Mouse (Mus musculus) left cerebral cortex, postnatal 36 days (tissue): ENCODE measurements around the gene Ipo5. TPM values are rescaled to one million over a fixed set of nuclear protein-coding genes. Genes with fewer than 3 reads are reported as not detected.

Experiments
- DNase-seq, 2 experiments: peaks; one replicate each; pipeline ENCODE4 v3.0.0; 2021 to 2022; ENCODE audit warnings: low spot score in 2 of 2, mixed read lengths in 1 of 2
- intact Hi-C: fragments of 180-260 bp; cut with DNase I; formaldehyde crosslinking; loops from one replicate; pipeline ENCODE4 v1.15.1; 2025
- total RNA-seq, 2 experiments: library from RNA; stranded (reverse); gene quantifications; 2 replicates each; pipeline ENCODE4 v1.2.3; 2021

Gene Ipo5
- 100 to 1,000 TPM; 107 to 110 TPM for total RNA-seq

DNA sequence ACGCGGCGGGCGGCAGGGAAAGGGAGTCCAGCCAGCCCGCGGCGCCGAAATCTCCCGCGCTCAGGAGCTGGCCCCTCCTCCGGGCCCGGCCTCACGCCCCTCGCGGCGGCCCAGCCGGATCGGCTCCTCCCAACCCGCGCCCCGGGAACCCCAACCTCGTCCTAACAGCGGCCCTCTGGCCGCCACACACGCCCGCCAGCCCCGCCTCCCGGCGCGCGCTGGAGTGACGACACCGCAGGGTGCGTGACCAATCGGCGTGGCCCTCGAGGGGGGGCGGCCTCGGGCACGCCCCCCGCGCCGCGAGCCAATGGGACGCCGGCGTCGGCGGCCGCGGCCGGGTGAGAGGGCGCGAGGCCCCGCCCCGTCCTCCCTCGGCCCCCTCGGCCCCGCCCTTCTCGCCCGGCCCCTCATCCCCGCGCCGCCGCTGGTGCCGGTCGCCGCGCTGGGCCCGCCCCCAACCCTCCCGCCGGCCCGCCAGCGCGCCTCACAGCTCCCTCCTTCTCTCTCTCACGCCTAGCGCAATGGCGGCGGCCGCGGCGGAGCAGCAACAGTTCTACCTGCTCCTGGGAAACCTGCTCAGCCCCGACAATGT is at the start of gene Ipo5:
Gene Ipo5, plus strand, starts transcription at position 492 of the 592 bp plus-strand sequence.
- intact Hi-C loops = loop anchor here (5.0 to 10.0 kb wide), 2 partner anchors 79 to 314 kb away; no protein-coding TSS in a partner anchor
- DNase-seq = peak; percentile 94 to 95

- intact Hi-C loops = no loop called here
- DNase-seq = no peak
These were observed 47.8 kb upstream of the Ipo5 start for GRCm38 (mm10) chr14:120863205-120863604.

- intact Hi-C loops = no loop called here
- no peak for DNase-seq
These were observed 46.1 kb upstream of the Ipo5 start for GRCm38 (mm10) chr14:120864896-120865295.

DNA sequence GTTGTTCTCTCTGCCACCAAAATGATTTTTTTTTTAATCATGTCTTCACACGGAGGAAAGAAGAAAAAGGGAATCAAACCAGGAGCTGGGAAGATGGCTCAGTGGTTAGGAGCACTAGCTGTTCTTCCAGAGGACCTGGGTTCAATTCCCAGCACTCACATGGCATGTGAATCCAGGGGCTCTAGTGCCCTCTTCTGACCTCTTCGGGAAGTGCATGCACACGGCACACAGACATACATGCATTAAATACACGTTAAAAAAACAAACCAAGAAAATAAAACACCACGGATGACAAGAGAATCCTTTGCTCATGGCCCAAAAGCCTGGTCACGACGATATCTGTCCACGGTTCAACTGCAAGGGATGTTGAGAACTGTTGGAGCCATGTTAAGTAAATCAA is 44.5 kb upstream of the Ipo5 start:
- no peak for DNase-seq
- intact Hi-C loops = no loop called here

- intact Hi-C loops = no loop called here
- no peak for DNase-seq
These were observed 43.9 kb upstream of the Ipo5 start for GRCm38 (mm10) chr14:120867121-120867520.

DNA sequence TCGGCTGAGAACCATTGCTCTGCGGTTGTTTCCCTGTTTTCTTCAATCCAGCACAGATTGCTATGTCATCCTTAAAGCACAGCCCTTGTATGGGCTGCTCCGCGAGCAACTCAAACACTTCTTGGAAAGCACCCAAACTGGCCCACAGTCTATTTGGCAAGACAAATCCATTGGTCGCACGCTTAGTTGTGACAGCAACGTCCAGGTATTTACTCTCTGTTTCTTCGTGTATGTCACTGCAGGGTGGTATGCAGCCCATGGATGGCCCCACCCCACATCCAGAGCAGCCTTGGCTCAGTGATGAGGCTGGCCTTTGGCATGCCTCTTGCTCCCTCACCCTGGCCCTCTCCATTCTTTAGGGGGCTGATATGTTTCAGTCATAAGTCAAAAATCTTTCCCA is 42.5 kb upstream of the Ipo5 start:
- intact Hi-C loops = no loop called here
- no peak for DNase-seq

DNA sequence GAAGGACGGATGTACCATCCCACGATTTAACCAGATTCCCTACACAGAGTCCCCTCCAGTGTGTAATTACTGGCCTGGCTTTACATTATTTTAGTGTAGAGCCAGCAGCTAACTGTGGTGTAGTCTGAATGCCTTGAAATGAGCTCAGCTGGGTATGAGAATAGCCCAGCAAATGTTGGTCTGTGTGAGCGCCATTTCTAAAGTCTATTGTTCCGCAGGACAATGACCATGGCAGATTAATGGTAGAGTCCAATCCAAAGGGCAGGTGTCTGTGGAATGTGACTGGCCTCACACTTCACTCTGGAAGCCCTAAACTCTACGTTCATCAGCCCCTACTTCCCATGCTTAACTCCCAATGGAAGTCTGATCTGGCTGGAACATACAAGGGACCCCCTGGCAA is 40.3 kb upstream of the Ipo5 start:
- intact Hi-C loops = no loop called here
- DNase-seq = no peak

- intact Hi-C loops = no loop called here
- DNase-seq = no peak
These were observed 36.6 kb upstream of the Ipo5 start for GRCm38 (mm10) chr14:120874397-120874796.

DNA sequence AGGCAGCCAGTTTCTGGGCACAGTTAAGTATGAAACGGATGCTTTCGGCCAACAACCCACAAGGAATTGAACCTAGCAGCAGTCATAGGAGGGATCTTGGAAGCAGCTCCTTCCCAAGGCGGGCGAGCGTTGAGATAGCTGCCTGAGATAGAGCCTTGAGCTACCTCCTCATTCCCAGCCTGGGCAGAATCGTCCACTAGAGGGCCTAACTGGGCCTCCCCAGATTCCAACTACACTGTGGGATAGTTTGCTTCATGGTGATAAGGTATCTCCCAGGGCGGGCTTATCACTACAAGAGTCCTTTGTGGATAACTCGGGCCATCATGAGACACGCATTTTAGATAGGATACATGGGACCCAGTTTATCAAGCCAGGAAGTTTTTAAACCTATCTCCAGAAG is 35.9 kb upstream of the Ipo5 start:
- DNase-seq = no peak
- intact Hi-C loops = no loop called here

DNA sequence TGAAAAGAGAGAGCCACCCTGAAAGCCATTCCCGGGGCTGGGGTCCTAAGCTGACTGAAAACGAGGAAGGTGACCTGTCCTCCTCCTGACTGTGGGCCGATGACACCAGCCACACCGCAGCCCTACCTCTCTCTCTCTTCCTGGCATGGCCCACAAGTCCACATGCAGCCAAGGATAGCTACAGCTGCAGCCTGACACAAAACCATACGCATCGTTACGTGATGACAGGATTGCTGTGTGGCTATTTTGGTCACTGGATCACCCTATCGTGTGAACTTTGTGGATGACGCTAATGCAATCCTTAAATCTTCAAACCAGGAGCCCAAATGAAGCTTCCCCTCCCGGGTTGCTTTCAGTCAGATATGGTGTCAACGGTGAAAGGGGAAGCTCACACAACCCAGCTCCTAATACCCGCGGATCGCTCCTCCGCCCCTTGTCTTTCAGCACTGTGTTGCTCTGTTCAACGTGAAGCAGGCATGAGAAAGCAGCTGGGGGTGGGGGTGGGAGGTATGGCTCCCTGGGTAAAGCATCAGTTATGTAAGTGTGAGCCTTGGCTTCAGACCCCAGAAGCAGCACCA is 35.1 kb upstream of the Ipo5 start:
- intact Hi-C loops = no loop called here
- no peak for DNase-seq

GRCm38 (mm10) chr14:120877147-120877546 is 33.9 kb upstream of the Ipo5 start:
- DNase-seq = no peak
- intact Hi-C loops = no loop called here

GRCm38 (mm10) chr14:120879026-120879425 is 32.0 kb upstream of the Ipo5 start:
- intact Hi-C loops = no loop called here
- DNase-seq = no peak

- intact Hi-C loops = no loop called here
- DNase-seq = no peak
These were observed 30.4 kb upstream of the Ipo5 start for GRCm38 (mm10) chr14:120880601-120881000.

DNA sequence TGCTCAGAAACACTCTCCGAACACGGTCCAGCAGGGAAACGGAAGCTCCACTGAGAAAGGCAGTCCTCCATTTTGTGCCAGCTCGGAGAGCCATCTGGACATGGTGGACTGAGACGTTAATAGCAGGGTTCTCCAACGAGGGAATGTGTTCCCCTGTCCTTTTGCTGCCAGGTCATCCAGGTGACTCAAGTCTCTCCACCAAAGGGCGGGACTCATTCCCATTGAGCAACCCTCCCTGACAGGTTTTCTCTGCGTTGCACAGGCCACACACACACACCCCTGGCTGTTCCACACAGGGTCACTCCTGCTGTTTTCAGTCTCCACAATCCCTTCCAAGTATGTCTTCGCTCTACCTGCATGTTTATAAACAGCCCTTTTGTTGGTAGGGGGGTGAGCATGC is 30.0 kb upstream of the Ipo5 start:
- intact Hi-C loops = no loop called here
- DNase-seq = no peak

- no peak for DNase-seq
- intact Hi-C loops = no loop called here
These were observed 22.3 kb upstream of the Ipo5 start for GRCm38 (mm10) chr14:120888681-120889080.

DNA sequence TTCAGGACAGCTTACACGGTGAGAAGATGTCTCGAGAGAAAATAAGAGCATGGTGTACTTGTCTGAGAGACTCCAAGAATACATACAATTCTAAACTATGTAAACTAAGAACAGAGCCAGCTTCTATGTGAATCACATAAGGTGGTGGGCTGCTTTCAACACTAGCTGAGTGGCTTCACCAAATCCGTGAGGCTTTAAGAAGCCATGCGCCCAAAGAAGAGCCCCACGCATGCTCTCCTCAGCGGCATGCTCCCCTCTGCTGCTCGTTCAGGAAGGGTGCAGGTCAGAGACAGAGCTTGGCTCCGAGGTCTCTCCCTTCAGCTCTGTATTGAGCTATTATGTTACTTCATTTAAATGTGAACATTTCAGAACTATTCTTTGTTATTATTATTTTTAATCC is 18.7 kb upstream of the Ipo5 start:
- DNase-seq = peak in 1 of 2 experiments; percentile 39
- intact Hi-C loops = no loop called here

- intact Hi-C loops = no loop called here
- DNase-seq = no peak
These were observed 14.4 kb upstream of the Ipo5 start for GRCm38 (mm10) chr14:120896613-120897012.

DNA sequence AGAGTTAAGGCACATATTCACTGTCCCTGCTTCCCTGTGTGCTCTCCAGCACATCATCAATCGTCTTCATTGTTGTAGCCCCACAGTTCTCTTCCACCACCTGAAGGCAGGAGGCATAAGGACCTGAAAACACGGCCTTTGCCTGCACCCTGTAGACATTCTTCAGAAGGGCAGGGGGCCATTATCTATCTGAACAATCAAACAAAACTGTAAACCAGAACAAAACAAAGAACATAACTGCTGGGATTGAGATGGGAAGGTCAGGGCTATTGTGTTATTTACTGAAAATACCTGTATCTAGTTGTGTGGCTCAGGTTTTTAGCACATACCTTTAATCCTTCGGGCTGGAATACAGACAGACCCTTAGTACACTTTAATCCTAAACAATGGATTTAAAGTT is 12.1 kb upstream of the Ipo5 start:
- no peak for DNase-seq
- intact Hi-C loops = no loop called here

DNA sequence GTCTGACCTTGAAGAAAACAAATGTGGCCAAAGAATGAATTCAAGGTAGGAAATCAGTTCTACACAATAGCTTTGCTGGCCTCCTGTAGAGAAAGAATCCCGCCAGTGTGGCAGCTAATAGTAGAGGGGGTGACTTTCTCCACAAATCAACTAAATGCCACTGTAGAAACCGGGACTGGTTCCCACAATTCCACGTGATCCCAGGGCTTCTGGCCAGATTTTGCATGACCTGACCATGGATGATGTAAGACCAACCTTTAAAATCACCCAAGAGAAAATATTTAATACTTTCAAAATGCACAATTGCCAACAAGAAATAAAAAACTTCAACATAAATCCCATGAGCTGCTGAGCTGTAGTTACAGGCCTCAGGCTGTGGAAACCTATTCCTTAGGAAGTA is 1.6 kb upstream of the Ipo5 start:
- intact Hi-C loops = no loop called here
- DNase-seq = no peak

- DNase-seq = peak in 1 of 2 experiments; percentile 22
- intact Hi-C loops = loop anchor here (5.0 to 10.0 kb wide), 2 partner anchors 78 to 314 kb away; no protein-coding TSS in a partner anchor
These were observed 704 bp upstream of the Ipo5 start for GRCm38 (mm10) chr14:120910320-120910719.

GRCm38 (mm10) chr14:120911388-120911901 is 421 bp downstream of the Ipo5 start:
- DNase-seq = peak; percentile 26 to 29
- intact Hi-C loops = loop anchor here (5.0 to 10.0 kb wide), 2 partner anchors 79 to 313 kb away; no protein-coding TSS in a partner anchor
